ENCODE assay signal across 26 mouse cellular contexts in genomic region chr10:9846408-9846807, GRCm38 (mm10). TPM values are rescaled to one million over a fixed set of nuclear protein-coding genes. Genes with fewer than 3 reads are reported as not detected.
A peak's percentile ranks its signal among the peaks of the same experiment; 100 is the strongest.
DNase-seq lines count a peak whose midpoint lies in the region; ATAC-seq and TF ChIP-seq lines count a peak whose summit lies in the region.
"Had no signal": no experiment of that assay in that cellular context is flagged by ENCODE, and none has a peak within 500 bp of the region (broad histone marks: within the 10 kb centered on the region; RNA-seq: fewer than 3 reads in every experiment).

No protein-coding gene starts in this region.

- H3K9me3 ChIP-seq in lung, embryonic 15.5 days = no peaks in the 10 kb centered on the region
- no peaks in the 10 kb centered on the region for H3K9me3 ChIP-seq in lung, postnatal 0 days (ENCODE audit: low read length)
- H3K9me3 ChIP-seq: hindbrain, embryonic 13.5 days; neural tube, embryonic 13.5 days had no signal

- H3K4me3 ChIP-seq in lung, embryonic 15.5 days = no peak overlapping the region
- no peak overlapping the region for H3K4me3 ChIP-seq in lung, postnatal 0 days (ENCODE audit: low read depth, low read length)
- H3K4me3 ChIP-seq: heart, adult 2 months; hindbrain, embryonic 13.5 days; myocyte; neural tube, embryonic 13.5 days had no signal

- no peaks in the 10 kb centered on the region for H3K27me3 ChIP-seq in lung, embryonic 15.5 days
- no peaks in the 10 kb centered on the region for H3K27me3 ChIP-seq in lung, postnatal 0 days (replicated peaks; ENCODE audit: insufficient read depth, low read length)
- H3K27me3 ChIP-seq: CH12.LX; hindbrain, embryonic 13.5 days; neural tube, embryonic 13.5 days had no signal

- no peak for TF ChIP-seq CTCF in lung, postnatal 0 days (IDR thresholded peaks at IDR 0.05)

- peaks cover 7% of the 10 kb centered on the region; the same call in 1 of the 2 replicates for H3K36me3 ChIP-seq in lung, embryonic 15.5 days
- H3K36me3 ChIP-seq in lung, postnatal 0 days (ENCODE audit: insufficient read depth, low read length) = peaks cover 9% of the 10 kb centered on the region

- H3K9ac ChIP-seq in lung, embryonic 15.5 days = no peak overlapping the region
- no peak overlapping the region for H3K9ac ChIP-seq in lung, postnatal 0 days (replicated peaks; ENCODE audit: low read depth)
- H3K9ac ChIP-seq: hindbrain, embryonic 13.5 days; neural tube, embryonic 13.5 days had no signal

- no peaks in the 10 kb centered on the region for H3K4me1 ChIP-seq in lung, embryonic 15.5 days
- no peaks in the 10 kb centered on the region for H3K4me1 ChIP-seq in lung, postnatal 0 days (ENCODE audit: insufficient read depth, low read depth, low read length)
- H3K4me1 ChIP-seq: hindbrain, embryonic 13.5 days; neural tube, embryonic 13.5 days had no signal

- TF ChIP-seq EP300 in lung, postnatal 0 days (IDR thresholded peaks at IDR 0.05) = no peak

- no peak for DNase-seq in frontal cortex, postnatal 14 days (ENCODE audit: low spot score in 2 of 2)
- no peak for DNase-seq in lung, postnatal 14 days
- DNase-seq in lung, postnatal 0 days (ENCODE audit: low spot score) = no peak
- DNase-seq in right cerebral cortex, postnatal 10 days (ENCODE audit: low spot score in 2 of 2) = no peak
- DNase-seq in cerebellum, postnatal 25 days = no peak
- DNase-seq: adrenal gland, adult 8-10 months; B cell, adult 2 months; cerebellum, adult 18-20 months; cerebellum, postnatal 14 days; embryo, embryonic 11 days; gastrocnemius, postnatal 25 days; heart, adult 2 months; kidney, adult 9 months; kidney, postnatal 14 days; layer of hippocampus, postnatal 36 days; retina, postnatal 1 day; thymus, postnatal 14 days had no signal

- 86% methylated on average over 4 of the region's 4 CpGs for WGBS in lung, embryonic 15.5 days
- 85% methylated on average over 4 of the region's 4 CpGs for WGBS in lung, postnatal 0 days

- H3K4me2 ChIP-seq in lung, embryonic 15.5 days = no peak overlapping the region
- no peak overlapping the region for H3K4me2 ChIP-seq in lung, postnatal 0 days (replicated peaks; ENCODE audit: low read depth, low read length)
- H3K4me2 ChIP-seq: hindbrain, embryonic 13.5 days; neural tube, embryonic 13.5 days had no signal

- ATAC-seq in frontal cortex, adult (ENCODE audit: low TSS enrichment) = peak; percentile 31; the same call in 1 of the 2 replicates
- 0 out of 2 replicates have a peak, but pooled peaks have one; percentile 23 for ATAC-seq in lung, embryonic 15.5 days (ENCODE audit: borderline replicate concordance, extremely low read depth, low FRiP score, low TSS enrichment)
- peak; percentile 43; the same call in 1 of the 2 replicates for ATAC-seq in lung, postnatal 0 days
- ATAC-seq: activated CD4-positive, CD25-positive, alpha-beta regulatory T cell, adult 4 months; intestine, embryonic 16.5 days; midbrain, embryonic 16.5 days had no signal

- no peak overlapping the region for H3K27ac ChIP-seq in lung, embryonic 15.5 days
- H3K27ac ChIP-seq in lung, postnatal 0 days (ENCODE audit: low read length) = no peak overlapping the region
- H3K27ac ChIP-seq: heart, adult 2 months; hindbrain, embryonic 13.5 days; neural tube, embryonic 13.5 days had no signal

RNA-seq across cellular contexts. Expression of gene Stxbp5, which starts 54.5 kb away (rescaled TPM):
- polyA plus RNA-seq in lung, embryonic 15.5 days (2015; fragmentation: Nextera tagmentation; extraction: Ambion mirVana) = 3.9 and 4.4 TPM in 2 replicates
- 3.0 and 3.1 TPM in 2 replicates for polyA plus RNA-seq in lung, postnatal 0 days (2015; fragmentation: Nextera tagmentation; extraction: Ambion mirVana)
